In genomic region chr6:86684655-86685011, GRCm38 (mm10) we compare ENCODE assay signal across 8 mouse cellular contexts. TPM values are rescaled to one million over a fixed set of nuclear protein-coding genes. Genes with fewer than 3 reads are reported as not detected.
DNase-seq lines count a peak whose midpoint lies in the region; ATAC-seq and TF ChIP-seq lines count a peak whose summit lies in the region.

No protein-coding gene starts in this region.

- H3K9ac ChIP-seq in heart, embryonic 13.5 days: peak overlapping the region; percentile 93
- H3K9ac ChIP-seq in CH12.LX (ENCODE audit: insufficient read depth, low read depth): peak overlapping the region; percentile 46
- peak overlapping the region; percentile 91 for H3K9ac ChIP-seq in forebrain, embryonic 13.5 days
- H3K9ac ChIP-seq in liver, embryonic 14.5 days (replicated peaks): peak overlapping the region; percentile 96

- no peak for TF ChIP-seq RAD21 in CH12.LX (IDR thresholded peaks at IDR 0.05; ENCODE audit: low read depth, low read length)

- 31% methylated on average over 12 of the region's 12 CpGs for WGBS in heart, embryonic 13.5 days
- WGBS in forebrain, embryonic 13.5 days: 38% methylated on average over 12 of the region's 12 CpGs
- 36% methylated on average over 12 of the region's 12 CpGs for WGBS in liver, embryonic 14.5 days (ENCODE audit: insufficient replicate concordance)

- peak overlapping the region; percentile 85 for H3K4me2 ChIP-seq in heart, embryonic 13.5 days
- peak overlapping the region; percentile 45 for H3K4me2 ChIP-seq in CH12.LX (ENCODE audit: insufficient read depth, low read depth, poor library complexity, severe bottlenecking)
- peak overlapping the region; percentile 80 for H3K4me2 ChIP-seq in forebrain, embryonic 13.5 days
- H3K4me2 ChIP-seq in liver, embryonic 14.5 days (ENCODE audit: low read depth): peak overlapping the region; percentile 81

- no peaks in the 10 kb centered on the region for H3K9me3 ChIP-seq in heart, embryonic 13.5 days
- no peaks in the 10 kb centered on the region for H3K9me3 ChIP-seq in CH12.LX (replicated peaks; ENCODE audit: low read length)
- H3K9me3 ChIP-seq in forebrain, embryonic 13.5 days (replicated peaks): no peaks in the 10 kb centered on the region
- no peaks in the 10 kb centered on the region for H3K9me3 ChIP-seq in liver, embryonic 14.5 days (ENCODE audit: control insufficient read depth, low read length)

- TF ChIP-seq POLR2A in CH12.LX (IDR thresholded peaks at IDR 0.05; ENCODE audit: low read depth, low read length): no peak; the same call in 1 of the 2 replicates

- ATAC-seq in heart, embryonic 13.5 days (ENCODE audit: extremely low read depth, insufficient number of reproducible peaks, low FRiP score, low TSS enrichment): no peak
- peak; percentile 48 for ATAC-seq in forebrain, embryonic 13.5 days
- ATAC-seq in liver, embryonic 14.5 days (ENCODE audit: insufficient read depth): no peak

- TF ChIP-seq CTCF in CH12.LX (conservative IDR thresholded peaks at IDR 0.05 in 1 of 2, IDR thresholded peaks at IDR 0.05 in 1 of 2; ENCODE audit: low read depth in 2 of 2, low read length in 2 of 2): no peak
- no peak for TF ChIP-seq CTCF in liver, embryonic 14.5 days (IDR thresholded peaks at IDR 0.05; ENCODE audit: low read depth)

- peak overlapping the region; percentile 83 for H3K4me3 ChIP-seq in heart, embryonic 13.5 days
- H3K4me3 ChIP-seq in CH12.LX (replicated peaks in 1 of 3; ENCODE audit: low read depth in 2 of 3, low read length in 2 of 3, poor library complexity in 1 of 3): peak overlapping the region in 2 of 3 experiments; percentile 91 to 97
- H3K4me3 ChIP-seq in forebrain, embryonic 13.5 days: peak overlapping the region; percentile 93
- peak overlapping the region; percentile 92 to 95 for H3K4me3 ChIP-seq in liver, embryonic 14.5 days (ENCODE audit: insufficient read depth in 1 of 2, low read depth in 2 of 2, low read length in 2 of 2)

- H3K79me2 ChIP-seq in CH12.LX (replicated peaks; ENCODE audit: control insufficient read depth, extremely low read depth, insufficient read depth, poor library complexity, severe bottlenecking): peaks cover 8% of the 10 kb centered on the region

- intact Hi-C loops in heart, postnatal 25 days (cut with DNase I): loop anchor here (5.0 kb wide), 1 partner anchor 48 kb away; the partner anchor contains the start of gene Gmcl1

- no peaks in the 10 kb centered on the region for H3K27me3 ChIP-seq in heart, embryonic 13.5 days (replicated peaks)
- no peaks in the 10 kb centered on the region for H3K27me3 ChIP-seq in CH12.LX (replicated peaks)
- no peaks in the 10 kb centered on the region for H3K27me3 ChIP-seq in forebrain, embryonic 13.5 days
- no peaks in the 10 kb centered on the region for H3K27me3 ChIP-seq in liver, embryonic 14.5 days (ENCODE audit: control insufficient read depth, insufficient read depth, low read length)

- DNase-seq in heart, postnatal 25 days (ENCODE audit: low spot score): no peak
- DNase-seq in CH12.LX (ENCODE audit: extremely low read depth): no peak
- no peak for DNase-seq in liver, embryonic 14.5 days (ENCODE audit: low read depth in 3 of 3, low spot score in 3 of 3)
- no peak for DNase-seq in ovary, postnatal 36 days (ENCODE audit: low spot score)
- no peak for DNase-seq in embryo, embryonic 9.5 days (ENCODE audit: extremely low spot score)
- DNase-seq in thymus, postnatal 10 days (ENCODE audit: low spot score in 2 of 2): no peak

- dilution Hi-C loops in CH12.LX (cut with MboI; ENCODE audit: extremely low pct_ligation_motif_present, extremely low pct_unique_long_range_greater_than_20kb, low sequenced_read_pairs): no loop called here

- peaks cover 15% of the 10 kb centered on the region for H3K4me1 ChIP-seq in heart, embryonic 13.5 days
- H3K4me1 ChIP-seq in CH12.LX (ENCODE audit: control insufficient read depth in 1 of 2, insufficient read depth in 2 of 2): peaks cover 2 to 17% of the 10 kb centered on the region in 2 experiments; a peak in 3 of 4 replicates
- H3K4me1 ChIP-seq in forebrain, embryonic 13.5 days: peaks cover 16% of the 10 kb centered on the region
- peaks cover 6 to 12% of the 10 kb centered on the region in 2 experiments; a peak in 3 of 4 replicates for H3K4me1 ChIP-seq in liver, embryonic 14.5 days (replicated peaks; ENCODE audit: control insufficient read depth in 2 of 2, insufficient read depth in 2 of 2, low read length in 1 of 2)

- H3K27ac ChIP-seq in heart, embryonic 13.5 days (replicated peaks): peak overlapping the region; percentile 60; the same call in 1 of the 2 replicates
- H3K27ac ChIP-seq in CH12.LX (ENCODE audit: insufficient read depth, low read depth): no peak overlapping the region
- H3K27ac ChIP-seq in forebrain, embryonic 13.5 days: no peak overlapping the region
- H3K27ac ChIP-seq in liver, embryonic 14.5 days: peak overlapping the region; percentile 49

- no peak for TF ChIP-seq EP300 in CH12.LX (IDR thresholded peaks at IDR 0.05; ENCODE audit: low read length)
- TF ChIP-seq EP300 in liver, embryonic 14.5 days (IDR thresholded peaks at IDR 0.05; ENCODE audit: low read depth): no peak

- in situ Hi-C loops in CH12.LX (cut with MboI; ENCODE audit: low pct_ligation_motif_present, low pct_unique_long_range_greater_than_20kb, low sequenced_read_pairs): no loop called here

- peaks cover 37% of the 10 kb centered on the region for H3K36me3 ChIP-seq in heart, embryonic 13.5 days
- H3K36me3 ChIP-seq in CH12.LX (replicated peaks in 1 of 2; ENCODE audit: control insufficient read depth in 1 of 2, insufficient read depth in 1 of 2, low read length in 1 of 2): peaks cover 19 to 40% of the 10 kb centered on the region in 2 experiments
- peaks cover 40% of the 10 kb centered on the region for H3K36me3 ChIP-seq in forebrain, embryonic 13.5 days (ENCODE audit: poor library complexity, severe bottlenecking)
- peaks cover 23% of the 10 kb centered on the region for H3K36me3 ChIP-seq in liver, embryonic 14.5 days (replicated peaks; ENCODE audit: control insufficient read depth, insufficient read depth, low read depth)

TF ChIP-seq in CH12.LX, 34 proteins besides CTCF, POLR2A, EP300 and RAD21 (continues in another document):
- TF ChIP-seq GABPA (IDR thresholded peaks at IDR 0.05; ENCODE audit: insufficient replicate concordance, low read depth, low read length): no peak
- TF ChIP-seq POLR2AphosphoS2 (IDR thresholded peaks at IDR 0.05; ENCODE audit: low read depth, low read length): no peak
- no peak for TF ChIP-seq CHD2 (IDR thresholded peaks at IDR 0.05; ENCODE audit: low read length)
- TF ChIP-seq E2F4 (IDR thresholded peaks at IDR 0.05; ENCODE audit: insufficient replicate concordance, low read depth, low read length): no peak
- no peak for TF ChIP-seq TBP (conservative IDR thresholded peaks at IDR 0.05; ENCODE audit: low read depth, low read length)
- no peak for TF ChIP-seq JUN (IDR thresholded peaks at IDR 0.05; ENCODE audit: insufficient read depth, low read depth, low read length)
- TF ChIP-seq ZNF384 (IDR thresholded peaks at IDR 0.05; ENCODE audit: low read depth, low read length): no peak
- TF ChIP-seq ELF1 (IDR thresholded peaks at IDR 0.05; ENCODE audit: low read depth, low read length): no peak
- TF ChIP-seq IRF4 (IDR thresholded peaks at IDR 0.05; ENCODE audit: low read depth, low read length): no peak
- no peak for TF ChIP-seq SIN3A (IDR thresholded peaks at IDR 0.05; ENCODE audit: low read length)
- TF ChIP-seq MYC (IDR thresholded peaks at IDR 0.05; ENCODE audit: low read depth, low read length): no peak
- TF ChIP-seq MAZ (IDR thresholded peaks at IDR 0.05; ENCODE audit: low read depth, low read length): no peak

RNA-seq across cellular contexts. Expression of gene Snrnp27, which starts 0.3 kb away (rescaled TPM):
- 72.2 and 81.7 TPM in 2 replicates for polyA plus RNA-seq in heart, embryonic 13.5 days (2015; fragmentation: Nextera tagmentation; extraction: Ambion mirVana)
- 10 to 100 TPM; 45.6 to 50.7 TPM for total RNA-seq in heart, postnatal 25 days (2021)
- 63.1 and 65.0 TPM in 2 replicates for total RNA-seq in CH12.LX (2012; rRNA removed)
- total RNA-seq in CH12.LX (2014; rRNA removed): 72.7 and 74.2 TPM in 2 replicates
- 97.9 and 132 TPM in 2 replicates for polyA plus RNA-seq in CH12.LX (2012; ENCODE audit: insufficient read length, low read depth)
- polyA plus RNA-seq in forebrain, embryonic 13.5 days (2015; fragmentation: Nextera tagmentation; extraction: Ambion mirVana): 126 and 145 TPM in 2 replicates
- 13.6 and 27.2 TPM in 2 replicates for polyA plus RNA-seq in liver, embryonic 14.5 days (2012; rRNA removed)
- polyA plus RNA-seq in liver, embryonic 14.5 days (2014; fragmentation: Nextera tagmentation; extraction: Ambion mirVana): 54.5 and 58.2 TPM in 2 replicates

RNA-seq across cellular contexts. Expression of gene Mxd1, which starts 15.7 kb away (rescaled TPM):
- 8.5 and 10.0 TPM in 2 replicates for polyA plus RNA-seq in heart, embryonic 13.5 days (2015; fragmentation: Nextera tagmentation; extraction: Ambion mirVana)
- 1 to 10 TPM; 7.5 to 9.1 TPM for total RNA-seq in heart, postnatal 25 days (2021)
- 0.88 and 1.6 TPM in 2 replicates for total RNA-seq in CH12.LX (2012; rRNA removed)
- total RNA-seq in CH12.LX (2014; rRNA removed): 0.45 and 0.50 TPM in 2 replicates
- polyA plus RNA-seq in CH12.LX (2012; ENCODE audit: insufficient read length, low read depth): 0.90 and 0.97 TPM in 2 replicates
- polyA plus RNA-seq in forebrain, embryonic 13.5 days (2015; fragmentation: Nextera tagmentation; extraction: Ambion mirVana): 19.5 and 21.3 TPM in 2 replicates
- polyA plus RNA-seq in liver, embryonic 14.5 days (2012; rRNA removed): 17.8 and 18.7 TPM in 2 replicates
- 30.3 and 32.5 TPM in 2 replicates for polyA plus RNA-seq in liver, embryonic 14.5 days (2014; fragmentation: Nextera tagmentation; extraction: Ambion mirVana)

RNA-seq across cellular contexts. Expression of gene Gmcl1, which starts 48.5 kb away (rescaled TPM):
- 14.7 and 14.9 TPM in 2 replicates for polyA plus RNA-seq in heart, embryonic 13.5 days (2015; fragmentation: Nextera tagmentation; extraction: Ambion mirVana)
- total RNA-seq in heart, postnatal 25 days (2021): 1 to 10 TPM; 4.7 to 5.7 TPM
- total RNA-seq in CH12.LX (2012; rRNA removed): 7.8 and 8.4 TPM in 2 replicates
- total RNA-seq in CH12.LX (2014; rRNA removed): 9.5 and 10.4 TPM in 2 replicates
- polyA plus RNA-seq in CH12.LX (2012; ENCODE audit: insufficient read length, low read depth): 8.8 and 9.9 TPM in 2 replicates
- 41.2 and 42.5 TPM in 2 replicates for polyA plus RNA-seq in forebrain, embryonic 13.5 days (2015; fragmentation: Nextera tagmentation; extraction: Ambion mirVana)
- polyA plus RNA-seq in liver, embryonic 14.5 days (2012; rRNA removed): 3.6 and 4.8 TPM in 2 replicates
- polyA plus RNA-seq in liver, embryonic 14.5 days (2014; fragmentation: Nextera tagmentation; extraction: Ambion mirVana): 7.4 and 8.3 TPM in 2 replicates

RNA-seq across cellular contexts. Expression of gene Asprv1, which starts 56.7 kb away (rescaled TPM):
- polyA plus RNA-seq in heart, embryonic 13.5 days (2015; fragmentation: Nextera tagmentation; extraction: Ambion mirVana): 0.09 TPM in 2 replicates
- total RNA-seq in heart, postnatal 25 days (2021): under 1 TPM in 1 of 2 experiments, not detected in 1; 0.16 TPM
- total RNA-seq in CH12.LX (2012; rRNA removed) (0.13 TPM in 1 of 2 replicates, not detected in the other), CH12.LX (2014; rRNA removed) (0.24 TPM in 1 of 2 replicates, not detected in the other)
- 0.16 TPM in 1 of 2 replicates, not detected in the other for polyA plus RNA-seq in CH12.LX (2012; ENCODE audit: insufficient read length, low read depth)
- polyA plus RNA-seq in forebrain, embryonic 13.5 days (2015; fragmentation: Nextera tagmentation; extraction: Ambion mirVana): 0.45 and 0.67 TPM in 2 replicates
- polyA plus RNA-seq in liver, embryonic 14.5 days (2012; rRNA removed): 0.26 and 0.33 TPM in 2 replicates
- polyA plus RNA-seq in liver, embryonic 14.5 days (2014; fragmentation: Nextera tagmentation; extraction: Ambion mirVana): 0.23 and 0.28 TPM in 2 replicates

Comparison
In these comparisons a context has a peak if more than half of its experiments do, and no peak if none do; other contexts are left out.
1. H3K27ac ChIP-seq: peak in heart, embryonic 13.5 days (single experiment) and liver, embryonic 14.5 days (single experiment); none in CH12.LX (single experiment) and forebrain, embryonic 13.5 days (single experiment).
2. H3K9ac ChIP-seq: peak in every context shown above with its lines; median percentile 96 in liver, embryonic 14.5 days; 93 in heart, embryonic 13.5 days; 91 in forebrain, embryonic 13.5 days; 46 in CH12.LX.
3. Peak in every context shown above with its lines, with median percentiles within 50 percentile points of each other: H3K4me2 ChIP-seq and H3K4me3 ChIP-seq.